Mouse (Mus musculus): ENCODE measurements at regions not wholly inside any gene's neighbourhood (a gene's known extent, or its start where the extent isn't known, plus 50 kb on each side); places are given as distances from the start of the nearest gene placed in this dataset.
"Not testable (repeated sequence)": the region's sequence is repeated elsewhere in the genome, so short reads cannot be mapped to it uniquely, and the experiment has no call there.

- TF ChIP-seq POLR2A (IDR thresholded peaks at IDR 0.05; ENCODE audit: extremely low read depth, insufficient read depth, low read length), result no peak
- no peak for TF ChIP-seq CTCF (IDR thresholded peaks at IDR 0.05; ENCODE audit: extremely low read depth, insufficient read depth, low read length)
- Histone ChIP-seq H3K27ac (ENCODE audit: insufficient read depth, low read length) (no peak overlapping the region), H3K4me1 (ENCODE audit: control insufficient read depth, insufficient read depth, low read length) (no peaks in the 10 kb centered on the region), H3K4me3 (ENCODE audit: insufficient read depth, low read length) (no peak overlapping the region)
Measured at GRCm38 (mm10) chr13:70103021-70103420, 300.8 kb downstream of the Med10 start.

- not testable (repeated sequence) for H3K4me1 ChIP-seq (ENCODE audit: control insufficient read depth, insufficient read depth, low read length); H3K27ac ChIP-seq (ENCODE audit: insufficient read depth, low read length); H3K4me3 ChIP-seq (ENCODE audit: insufficient read depth, low read length)
Measured at GRCm38 (mm10) chr13:70103491-70103890, 301.3 kb downstream of the Med10 start.

GRCm38 (mm10) chr13:70103903-70104302, 301.7 kb downstream of the Med10 start:
- TF ChIP-seq CTCF (IDR thresholded peaks at IDR 0.05; ENCODE audit: extremely low read depth, insufficient read depth, low read length) (no peak), POLR2A (IDR thresholded peaks at IDR 0.05; ENCODE audit: extremely low read depth, insufficient read depth, low read length) (no peak)
- H3K27ac ChIP-seq (ENCODE audit: insufficient read depth, low read length), result no peak overlapping the region
- no peaks in the 10 kb centered on the region for H3K4me1 ChIP-seq (ENCODE audit: control insufficient read depth, insufficient read depth, low read length)

GRCm38 (mm10) chr13:70115576-70115975, 313.4 kb downstream of the Med10 start:
- TF ChIP-seq CTCF (IDR thresholded peaks at IDR 0.05; ENCODE audit: extremely low read depth, insufficient read depth, low read length) (no peak), POLR2A (IDR thresholded peaks at IDR 0.05; ENCODE audit: extremely low read depth, insufficient read depth, low read length) (no peak)
- Histone ChIP-seq H3K4me3 (ENCODE audit: insufficient read depth, low read length) (no peak overlapping the region), H3K4me1 (ENCODE audit: control insufficient read depth, insufficient read depth, low read length) (no peaks in the 10 kb centered on the region), H3K27ac (ENCODE audit: insufficient read depth, low read length) (no peak overlapping the region)

More at GRCm38 (mm10) chr13:70103903-70104302, 301.7 kb downstream of the Med10 start:
- no peak overlapping the region for H3K4me3 ChIP-seq (ENCODE audit: insufficient read depth, low read length)

- H3K27ac ChIP-seq (ENCODE audit: insufficient read depth, low read length), result no peak overlapping the region
- TF ChIP-seq CTCF (IDR thresholded peaks at IDR 0.05; ENCODE audit: extremely low read depth, insufficient read depth, low read length) (no peak), POLR2A (IDR thresholded peaks at IDR 0.05; ENCODE audit: extremely low read depth, insufficient read depth, low read length) (no peak)
- no peak overlapping the region for H3K4me3 ChIP-seq (ENCODE audit: insufficient read depth, low read length)
- H3K4me1 ChIP-seq (ENCODE audit: control insufficient read depth, insufficient read depth, low read length), result peaks cover 4% of the 10 kb centered on the region; the same call in 1 of the 2 replicates
Measured at GRCm38 (mm10) chr13:70124860-70125545, 322.8 kb downstream of the Med10 start.

- TF ChIP-seq CTCF (IDR thresholded peaks at IDR 0.05; ENCODE audit: extremely low read depth, insufficient read depth, low read length), result no peak
- no peak for TF ChIP-seq POLR2A (IDR thresholded peaks at IDR 0.05; ENCODE audit: extremely low read depth, insufficient read depth, low read length)
- no peak overlapping the region for H3K4me3 ChIP-seq (ENCODE audit: insufficient read depth, low read length)
- H3K4me1 ChIP-seq (ENCODE audit: control insufficient read depth, insufficient read depth, low read length), result peaks cover 4% of the 10 kb centered on the region; the same call in 1 of the 2 replicates
- no peak overlapping the region for H3K27ac ChIP-seq (ENCODE audit: insufficient read depth, low read length)
Measured at GRCm38 (mm10) chr13:70127310-70127709, 325.1 kb downstream of the Med10 start.

- no peak overlapping the region for H3K4me3 ChIP-seq (ENCODE audit: insufficient read depth, low read length)
- H3K27ac ChIP-seq (ENCODE audit: insufficient read depth, low read length), result no peak overlapping the region
- no peaks in the 10 kb centered on the region for H3K4me1 ChIP-seq (ENCODE audit: control insufficient read depth, insufficient read depth, low read length)
- TF ChIP-seq CTCF (IDR thresholded peaks at IDR 0.05; ENCODE audit: extremely low read depth, insufficient read depth, low read length) (no peak), POLR2A (IDR thresholded peaks at IDR 0.05; ENCODE audit: extremely low read depth, insufficient read depth, low read length) (no peak)
Measured at GRCm38 (mm10) chr13:70134544-70134943, 332.3 kb downstream of the Med10 start.

GRCm38 (mm10) chr13:70136209-70136608, 334.0 kb downstream of the Med10 start:
- TF ChIP-seq CTCF (IDR thresholded peaks at IDR 0.05; ENCODE audit: extremely low read depth, insufficient read depth, low read length), result no peak
- no peak overlapping the region for H3K4me3 ChIP-seq (ENCODE audit: insufficient read depth, low read length)
- H3K27ac ChIP-seq (ENCODE audit: insufficient read depth, low read length), result no peak overlapping the region
- no peaks in the 10 kb centered on the region for H3K4me1 ChIP-seq (ENCODE audit: control insufficient read depth, insufficient read depth, low read length)

- Histone ChIP-seq H3K4me1 (ENCODE audit: control insufficient read depth, insufficient read depth, low read length) (no peaks in the 10 kb centered on the region), H3K4me3 (ENCODE audit: insufficient read depth, low read length) (no peak overlapping the region), H3K27ac (ENCODE audit: insufficient read depth, low read length) (no peak overlapping the region)
- TF ChIP-seq CTCF (IDR thresholded peaks at IDR 0.05; ENCODE audit: extremely low read depth, insufficient read depth, low read length) (no peak), POLR2A (IDR thresholded peaks at IDR 0.05; ENCODE audit: extremely low read depth, insufficient read depth, low read length) (no peak)
Measured at GRCm38 (mm10) chr13:70144461-70144860, 342.3 kb downstream of the Med10 start.

GRCm38 (mm10) chr13:70145466-70145865, 343.3 kb downstream of the Med10 start:
- Histone ChIP-seq H3K4me3 (ENCODE audit: insufficient read depth, low read length) (no peak overlapping the region), H3K4me1 (ENCODE audit: control insufficient read depth, insufficient read depth, low read length) (no peaks in the 10 kb centered on the region), H3K27ac (ENCODE audit: insufficient read depth, low read length) (no peak overlapping the region)
- TF ChIP-seq CTCF (IDR thresholded peaks at IDR 0.05; ENCODE audit: extremely low read depth, insufficient read depth, low read length), result no peak
- TF ChIP-seq POLR2A (IDR thresholded peaks at IDR 0.05; ENCODE audit: extremely low read depth, insufficient read depth, low read length), result no peak

All from cortical plate, adult 2 months (tissue).